Mouse (Mus musculus) thymus, adult 2 months (tissue): ENCODE data around the gene Ptgfrn. TPM values are rescaled to one million over a fixed set of nuclear protein-coding genes. Genes with fewer than 3 reads are reported as not detected.
A peak's percentile ranks its signal among the peaks of the same experiment; 100 is the strongest.

Experiments used
- DNase-seq: peaks from one replicate; pipeline ENCODE4 v3.0.0; 2021
- H3K27ac ChIP-seq: fragments of 200-500 bp; 2 replicates; pipeline ENCODE4 v1.5.1; 2012; ENCODE audit warnings: low read length, control low read depth; ENCODE audit not compliant: control insufficient read depth, insufficient read depth
- H3K27me3 ChIP-seq: fragments of 200-500 bp; 2 replicates; pipeline ENCODE4 v1.6.1; 2012; ENCODE audit warnings: mild to moderate bottlenecking, low read length, moderate library complexity, mixed read lengths; ENCODE audit not compliant: control insufficient read depth, insufficient read depth
- H3K36me3 ChIP-seq: fragments of 200-500 bp; 2 replicates; pipeline ENCODE4 v1.6.1; 2012; ENCODE audit warnings: mild to moderate bottlenecking, low read length, moderate library complexity; ENCODE audit not compliant: control insufficient read depth, insufficient read depth
- H3K4me1 ChIP-seq: fragments of 200-500 bp; replicated peaks from 2 replicates; pipeline ENCODE4 v1.6.1; 2012; ENCODE audit warnings: low read length; ENCODE audit not compliant: control insufficient read depth, insufficient read depth
- H3K4me3 ChIP-seq: fragments of 200-500 bp; 2 replicates; pipeline ENCODE4 v1.5.1; 2012; ENCODE audit warnings: mild to moderate bottlenecking, low read length, control low read depth, moderate library complexity; ENCODE audit not compliant: control insufficient read depth, insufficient read depth
- CTCF ChIP-seq: fragments of 200-500 bp; IDR thresholded peaks from 2 replicates; pipeline ENCODE4 v1.5.1; 2012; ENCODE audit warnings: mild to moderate bottlenecking, control low read depth, low read length, moderate library complexity, borderline replicate concordance; ENCODE audit not compliant: control insufficient read depth, poor library complexity, insufficient read depth; ENCODE audit errors: extremely low read depth
- POLR2A ChIP-seq: fragments of 200-500 bp; IDR thresholded peaks from 2 replicates; pipeline ENCODE4 v1.6.1; 2012; ENCODE audit warnings: mild to moderate bottlenecking, low read length, control low read depth, moderate library complexity; ENCODE audit not compliant: control insufficient read depth, poor library complexity, insufficient read depth; ENCODE audit errors: extremely low read depth
- WGBS: fragments of 180-500 bp; shearing (Covaris S2); methylation state at CpG from one replicate; pipeline ENCODE4 v1.1.7; 2018; 5-methylcytosine and 5-hydroxymethylcytosine counted together
- polyA plus RNA-seq: library from polyadenylated mRNA; depleted of rRNA; stranded (reverse); fragments of >200 nt; gene quantifications from 2 replicates; pipeline ENCODE4 v1.2.3, GENCODE M21; 2012

Gene Ptgfrn
- polyA plus RNA-seq, 1 experiment, result 8.0 TPM

- H3K27me3 ChIP-seq, result peaks cover 22% of the 10 kb centered on the region; the same call in 1 of the 2 replicates
- no peak for TF ChIP-seq CTCF
- TF ChIP-seq POLR2A, result no peak
- H3K4me3 ChIP-seq, result no peak overlapping the region
- no peak for DNase-seq
- H3K36me3 ChIP-seq, result no peaks in the 10 kb centered on the region
- peaks cover 6% of the 10 kb centered on the region for H3K4me1 ChIP-seq
- no peak overlapping the region for H3K27ac ChIP-seq
Measured at GRCm38 (mm10) chr3:101110838-101111103, 693 bp upstream of the Ptgfrn start.

- peaks cover 6% of the 10 kb centered on the region for H3K4me1 ChIP-seq
- peak; percentile 41 for DNase-seq
- H3K27ac ChIP-seq, result no peak overlapping the region
- peaks cover 22% of the 10 kb centered on the region; the same call in 1 of the 2 replicates for H3K27me3 ChIP-seq
- peak overlapping the region; percentile 50 for H3K4me3 ChIP-seq
- 1% methylated on average over 47 of the region's 47 CpGs for WGBS
- no peaks in the 10 kb centered on the region for H3K36me3 ChIP-seq
- no peak for TF ChIP-seq POLR2A
- no peak for TF ChIP-seq CTCF
Measured at GRCm38 (mm10) chr3:101109558-101110021, 488 bp downstream of the Ptgfrn start.

- Histone ChIP-seq H3K36me3 (no peaks in the 10 kb centered on the region), H3K4me1 (peaks cover 6% of the 10 kb centered on the region), H3K27ac (no peak overlapping the region), H3K4me3 (no peak overlapping the region), H3K27me3 (peaks cover 22% of the 10 kb centered on the region; the same call in 1 of the 2 replicates)
- no peak for TF ChIP-seq CTCF
- TF ChIP-seq POLR2A, result no peak
- WGBS, result 71% methylated on average over 5 of the region's 5 CpGs
- no peak for DNase-seq
Measured at GRCm38 (mm10) chr3:101108848-101109247, 1.2 kb downstream of the Ptgfrn start.

- 77% methylated on average over 3 of the region's 3 CpGs for WGBS
- Histone ChIP-seq H3K36me3 (no peaks in the 10 kb centered on the region), H3K27me3 (peaks cover 22% of the 10 kb centered on the region; the same call in 1 of the 2 replicates), H3K4me1 (peaks cover 6% of the 10 kb centered on the region), H3K4me3 (no peak overlapping the region), H3K27ac (no peak overlapping the region)
- DNase-seq, result no peak
- TF ChIP-seq POLR2A (no peak), CTCF (no peak)
Measured at GRCm38 (mm10) chr3:101108282-101108681, 1.8 kb downstream of the Ptgfrn start.

- peaks cover 21% of the 10 kb centered on the region; the same call in 1 of the 2 replicates for H3K27me3 ChIP-seq
- H3K27ac ChIP-seq, result no peak overlapping the region
- no peaks in the 10 kb centered on the region for H3K36me3 ChIP-seq
- H3K4me3 ChIP-seq, result no peak overlapping the region
- DNase-seq, result no peak
- peaks cover 6% of the 10 kb centered on the region for H3K4me1 ChIP-seq
- WGBS, result 86% methylated on average over 3 of the region's 3 CpGs
- TF ChIP-seq POLR2A, result no peak
- no peak for TF ChIP-seq CTCF
Measured at GRCm38 (mm10) chr3:101106326-101106725, 3.8 kb downstream of the Ptgfrn start.

GRCm38 (mm10) chr3:101105486-101105885 lies 4.6 kb downstream of the Ptgfrn start:
- Histone ChIP-seq H3K27me3 (peaks cover 17% of the 10 kb centered on the region; the same call in 1 of the 2 replicates), H3K4me3 (no peak overlapping the region), H3K27ac (no peak overlapping the region), H3K36me3 (no peaks in the 10 kb centered on the region), H3K4me1 (peaks cover 6% of the 10 kb centered on the region)
- 96% methylated on average over 11 of the region's 11 CpGs for WGBS
- no peak for TF ChIP-seq POLR2A
- no peak for TF ChIP-seq CTCF
- no peak for DNase-seq

GRCm38 (mm10) chr3:101104883-101105282 lies 5.2 kb downstream of the Ptgfrn start:
- no peak overlapping the region for H3K4me3 ChIP-seq
- no peaks in the 10 kb centered on the region for H3K36me3 ChIP-seq
- H3K27me3 ChIP-seq, result peaks cover 12% of the 10 kb centered on the region; the same call in 1 of the 2 replicates
- WGBS, result 94% methylated on average over 9 of the region's 9 CpGs
- no peak for DNase-seq
- no peak overlapping the region for H3K27ac ChIP-seq
- TF ChIP-seq POLR2A, result no peak
- no peak for TF ChIP-seq CTCF
- peaks cover 6% of the 10 kb centered on the region for H3K4me1 ChIP-seq
